Mouse (Mus musculus): ENCODE data around the gene Ddx19a. TPM values are rescaled to one million over a fixed set of nuclear protein-coding genes. Genes with fewer than 3 reads are reported as not detected.
"Not testable (repeated sequence)": the region's sequence is repeated elsewhere in the genome, so short reads cannot be mapped to it uniquely, and the experiment has no call there.

Gene Ddx19a
- polyA plus RNA-seq, 1 experiment from 2014 or later = 13.5 TPM

DNA sequence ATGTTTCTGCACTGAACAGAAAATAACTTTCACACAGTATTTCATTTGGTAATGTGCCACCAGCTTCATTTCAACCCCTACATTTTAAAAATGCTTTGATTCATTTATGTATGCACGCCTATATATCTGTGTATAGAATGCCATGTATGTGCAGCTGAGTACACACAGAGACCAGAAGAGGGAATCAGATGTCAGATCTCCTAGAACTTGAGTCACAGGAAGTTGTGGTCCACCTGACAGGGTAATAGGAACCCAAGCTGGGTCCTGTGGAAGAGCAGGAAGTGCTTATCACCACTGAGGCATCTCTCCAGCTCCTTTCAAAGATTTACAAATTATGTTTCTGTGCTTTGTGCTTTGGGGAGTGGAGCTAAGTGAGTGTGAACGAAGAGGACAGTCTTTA is 16.3 kb downstream of the Ddx19a start:
- H3K27me3 ChIP-seq (ENCODE audit: control insufficient read depth, insufficient read depth, low read depth, low read length) = no peaks in the 10 kb centered on the region
- 73% methylated on average over 2 of the region's 2 CpGs for WGBS
- no peaks in the 10 kb centered on the region for H3K9me3 ChIP-seq (ENCODE audit: control insufficient read depth, low read length)
- H3K4me1 ChIP-seq (replicated peaks; ENCODE audit: control insufficient read depth, insufficient read depth, low read length) = no peaks in the 10 kb centered on the region
- no peak overlapping the region for H3K4me3 ChIP-seq (ENCODE audit: low read length)
- H3K9ac ChIP-seq (ENCODE audit: low read length) = no peak overlapping the region
- H3K36me3 ChIP-seq (ENCODE audit: control insufficient read depth, insufficient read depth, low read length) = peaks cover 51% of the 10 kb centered on the region
- no peak overlapping the region for H3K4me2 ChIP-seq (ENCODE audit: low read depth, low read length)
- no peak for ATAC-seq (ENCODE audit: low read depth)
- H3K27ac ChIP-seq (ENCODE audit: low read length) = no peak overlapping the region

- not testable (repeated sequence) for H3K4me2 ChIP-seq (ENCODE audit: low read depth, low read length); H3K27me3 ChIP-seq (ENCODE audit: control insufficient read depth, insufficient read depth, low read depth, low read length); H3K4me1 ChIP-seq (replicated peaks; ENCODE audit: control insufficient read depth, insufficient read depth, low read length); H3K27ac ChIP-seq (ENCODE audit: low read length); H3K9ac ChIP-seq (ENCODE audit: low read length); H3K9me3 ChIP-seq (ENCODE audit: control insufficient read depth, low read length); H3K4me3 ChIP-seq (ENCODE audit: low read length)
- peaks cover 43% of the 10 kb centered on the region for H3K36me3 ChIP-seq (ENCODE audit: control insufficient read depth, insufficient read depth, low read length)
- WGBS = 44% methylated on average over 2 of the region's 2 CpGs
- peak; percentile 90 for ATAC-seq (ENCODE audit: low read depth)
Measured at GRCm38 (mm10) chr8:110977987-110978386, 19.6 kb downstream of the Ddx19a start.

DNA sequence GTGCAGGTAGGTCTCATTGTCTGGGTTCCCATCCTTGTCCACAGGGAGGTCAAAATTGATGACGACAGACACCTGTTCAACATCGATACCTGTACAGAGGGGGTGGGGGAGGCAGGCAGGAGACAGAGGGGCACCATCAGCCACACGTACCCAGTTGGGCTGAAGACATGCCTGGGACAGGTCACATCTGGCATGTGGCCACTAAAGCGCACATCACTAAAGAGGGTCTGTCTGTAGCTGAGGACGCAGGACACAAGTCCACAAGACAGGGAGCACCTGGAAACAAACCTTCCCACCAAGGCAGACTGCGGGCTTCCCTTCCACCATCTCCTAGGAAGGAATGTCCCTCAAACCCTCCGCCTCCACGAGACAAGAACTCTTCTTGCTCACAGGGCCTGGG is 21.1 kb downstream of the Ddx19a start:
- 86% methylated on average over 8 of the region's 8 CpGs for WGBS
- not testable (repeated sequence) for H3K27ac ChIP-seq (ENCODE audit: low read length); H3K27me3 ChIP-seq (ENCODE audit: control insufficient read depth, insufficient read depth, low read depth, low read length); H3K4me2 ChIP-seq (ENCODE audit: low read depth, low read length); H3K4me1 ChIP-seq (replicated peaks; ENCODE audit: control insufficient read depth, insufficient read depth, low read length); H3K4me3 ChIP-seq (ENCODE audit: low read length); H3K9me3 ChIP-seq (ENCODE audit: control insufficient read depth, low read length); ATAC-seq (ENCODE audit: low read depth); H3K9ac ChIP-seq (ENCODE audit: low read length)
- peaks cover 36% of the 10 kb centered on the region for H3K36me3 ChIP-seq (ENCODE audit: control insufficient read depth, insufficient read depth, low read length)

GRCm38 (mm10) chr8:110969910-110970770 is 27.5 kb downstream of the Ddx19a start:
- ATAC-seq (ENCODE audit: low read depth) = peak; percentile 96
- H3K9me3 ChIP-seq (ENCODE audit: control insufficient read depth, low read length) = no peaks in the 10 kb centered on the region
- H3K27ac ChIP-seq (ENCODE audit: low read length) = no peak overlapping the region
- WGBS = 6% methylated on average over 45 of the region's 45 CpGs
- H3K4me2 ChIP-seq (ENCODE audit: low read depth, low read length) = peak overlapping the region; percentile 65
- H3K36me3 ChIP-seq (ENCODE audit: control insufficient read depth, insufficient read depth, low read length) = peaks cover 15% of the 10 kb centered on the region
- peak overlapping the region; percentile 70 for H3K9ac ChIP-seq (ENCODE audit: low read length)
- H3K4me3 ChIP-seq (ENCODE audit: low read length) = peak overlapping the region; percentile 57
- H3K27me3 ChIP-seq (ENCODE audit: control insufficient read depth, insufficient read depth, low read depth, low read length) = no peaks in the 10 kb centered on the region
- peaks cover 7% of the 10 kb centered on the region; the same call in 1 of the 2 replicates for H3K4me1 ChIP-seq (replicated peaks; ENCODE audit: control insufficient read depth, insufficient read depth, low read length)

DNA sequence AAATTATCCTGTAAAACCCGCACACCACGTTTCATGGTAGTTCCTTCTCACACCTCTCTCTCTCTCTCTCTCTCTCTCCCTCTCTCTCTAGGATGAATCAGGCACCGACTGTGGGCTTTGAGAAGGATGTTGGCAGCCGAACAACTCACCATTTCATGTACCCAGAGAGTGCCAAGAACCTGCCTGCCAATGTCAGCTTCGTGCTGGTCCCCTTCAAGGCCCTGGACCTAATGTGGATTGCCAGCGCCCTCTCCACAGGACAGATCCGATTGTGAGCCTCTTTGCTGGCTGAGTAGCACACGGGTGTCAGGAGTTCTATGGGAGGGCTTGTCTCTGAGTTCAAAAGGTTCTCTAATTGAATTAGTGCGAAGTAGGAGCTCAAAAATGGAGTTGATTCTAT is 30.3 kb downstream of the Ddx19a start:
- 80% methylated on average over 9 of the region's 9 CpGs for WGBS
- H3K27me3 ChIP-seq (ENCODE audit: control insufficient read depth, insufficient read depth, low read depth, low read length) = no peaks in the 10 kb centered on the region

GRCm38 (mm10) chr8:110966586-110966985 is 31.0 kb downstream of the Ddx19a start:
- 68% methylated on average over 8 of the region's 8 CpGs for WGBS

More for the DNA sequence above, 30.3 kb downstream of the Ddx19a start:
- H3K4me3 ChIP-seq (ENCODE audit: low read length) = no peak overlapping the region
- H3K27ac ChIP-seq (ENCODE audit: low read length) = no peak overlapping the region
- no peak for ATAC-seq (ENCODE audit: low read depth)
- no peaks in the 10 kb centered on the region for H3K9me3 ChIP-seq (ENCODE audit: control insufficient read depth, low read length)
- H3K4me1 ChIP-seq (replicated peaks; ENCODE audit: control insufficient read depth, insufficient read depth, low read length) = peaks cover 7% of the 10 kb centered on the region; the same call in 1 of the 2 replicates
- no peak overlapping the region for H3K4me2 ChIP-seq (ENCODE audit: low read depth, low read length)
- no peaks in the 10 kb centered on the region; the same call in 1 of the 2 replicates for H3K36me3 ChIP-seq (ENCODE audit: control insufficient read depth, insufficient read depth, low read length)
- H3K9ac ChIP-seq (ENCODE audit: low read length) = no peak overlapping the region

GRCm38 (mm10) chr8:110965594-110965993 is 32.0 kb downstream of the Ddx19a start:
- peak; percentile 54 for ATAC-seq (ENCODE audit: low read depth)
- WGBS = 27% methylated on average over 7 of the region's 7 CpGs
- H3K27me3 ChIP-seq (ENCODE audit: control insufficient read depth, insufficient read depth, low read depth, low read length) = no peaks in the 10 kb centered on the region
- no peak overlapping the region for H3K9ac ChIP-seq (ENCODE audit: low read length)
- no peaks in the 10 kb centered on the region for H3K9me3 ChIP-seq (ENCODE audit: control insufficient read depth, low read length)
- H3K4me2 ChIP-seq (ENCODE audit: low read depth, low read length) = no peak overlapping the region
- H3K4me3 ChIP-seq (ENCODE audit: low read length) = no peak overlapping the region
- peaks cover 2% of the 10 kb centered on the region; the same call in 1 of the 2 replicates for H3K4me1 ChIP-seq (replicated peaks; ENCODE audit: control insufficient read depth, insufficient read depth, low read length)
- H3K36me3 ChIP-seq (ENCODE audit: control insufficient read depth, insufficient read depth, low read length) = no peaks in the 10 kb centered on the region; the same call in 1 of the 2 replicates
- no peak overlapping the region for H3K27ac ChIP-seq (ENCODE audit: low read length)

More at GRCm38 (mm10) chr8:110966586-110966985, 31.0 kb downstream of the Ddx19a start:
- no peak overlapping the region for H3K4me3 ChIP-seq (ENCODE audit: low read length)
- peaks cover 7% of the 10 kb centered on the region; the same call in 1 of the 2 replicates for H3K4me1 ChIP-seq (replicated peaks; ENCODE audit: control insufficient read depth, insufficient read depth, low read length)
- no peak overlapping the region for H3K4me2 ChIP-seq (ENCODE audit: low read depth, low read length)
- H3K9ac ChIP-seq (ENCODE audit: low read length) = no peak overlapping the region
- no peak for ATAC-seq (ENCODE audit: low read depth)
- no peaks in the 10 kb centered on the region for H3K9me3 ChIP-seq (ENCODE audit: control insufficient read depth, low read length)
- no peak overlapping the region for H3K27ac ChIP-seq (ENCODE audit: low read length)
- no peaks in the 10 kb centered on the region; the same call in 1 of the 2 replicates for H3K36me3 ChIP-seq (ENCODE audit: control insufficient read depth, insufficient read depth, low read length)
- no peaks in the 10 kb centered on the region for H3K27me3 ChIP-seq (ENCODE audit: control insufficient read depth, insufficient read depth, low read depth, low read length)

- 71% methylated on average over 7 of the region's 7 CpGs for WGBS
- no peak overlapping the region for H3K4me2 ChIP-seq (ENCODE audit: low read depth, low read length)
- no peak overlapping the region for H3K27ac ChIP-seq (ENCODE audit: low read length)
- ATAC-seq (ENCODE audit: low read depth) = no peak
- H3K27me3 ChIP-seq (ENCODE audit: control insufficient read depth, insufficient read depth, low read depth, low read length) = no peaks in the 10 kb centered on the region
- H3K4me1 ChIP-seq (replicated peaks; ENCODE audit: control insufficient read depth, insufficient read depth, low read length) = peaks cover 2% of the 10 kb centered on the region; the same call in 1 of the 2 replicates
- H3K9me3 ChIP-seq (ENCODE audit: control insufficient read depth, low read length) = no peaks in the 10 kb centered on the region
- no peak overlapping the region for H3K9ac ChIP-seq (ENCODE audit: low read length)
- H3K4me3 ChIP-seq (ENCODE audit: low read length) = no peak overlapping the region
- no peaks in the 10 kb centered on the region; the same call in 1 of the 2 replicates for H3K36me3 ChIP-seq (ENCODE audit: control insufficient read depth, insufficient read depth, low read length)
Measured at GRCm38 (mm10) chr8:110964666-110965065, 32.9 kb downstream of the Ddx19a start.

- ATAC-seq (ENCODE audit: low read depth) = no peak
- Histone ChIP-seq H3K4me3 (ENCODE audit: low read length) (no peak overlapping the region), H3K9me3 (ENCODE audit: control insufficient read depth, low read length) (no peaks in the 10 kb centered on the region), H3K4me2 (ENCODE audit: low read depth, low read length) (no peak overlapping the region), H3K4me1 (replicated peaks; ENCODE audit: control insufficient read depth, insufficient read depth, low read length) (peaks cover 2% of the 10 kb centered on the region; the same call in 1 of the 2 replicates), H3K9ac (ENCODE audit: low read length) (no peak overlapping the region), H3K27ac (ENCODE audit: low read length) (no peak overlapping the region), H3K36me3 (ENCODE audit: control insufficient read depth, insufficient read depth, low read length) (peaks cover 2% of the 10 kb centered on the region; the same call in 1 of the 2 replicates), H3K27me3 (ENCODE audit: control insufficient read depth, insufficient read depth, low read depth, low read length) (no peaks in the 10 kb centered on the region)
- WGBS = 76% methylated on average over 2 of the region's 2 CpGs
Measured at GRCm38 (mm10) chr8:110963051-110963450, 34.5 kb downstream of the Ddx19a start.
